Mouse (Mus musculus) limb, embryonic 14.5 days (tissue): Measurements from ENCODE around the gene Krt5. TPM values are rescaled to one million over a fixed set of nuclear protein-coding genes. Genes with fewer than 3 reads are reported as not detected.

Source experiments
- ATAC-seq: fragments of 200-750 bp; cut with Nextera tagmentation; 2 replicates; pipeline ENCODE4 v1.8.0; 2017; ENCODE audit warnings: low read depth, moderate number of reproducible peaks, moderate TSS enrichment; ENCODE audit not compliant: low FRiP score
- DNase-seq: peaks from one replicate; pipeline ENCODE4 v3.0.0-alpha.2; 2015; ENCODE audit warnings: low spot score
- H3K27ac ChIP-seq: fragments of 300-500 bp; sonication (generic); replicated peaks from 2 replicates; pipeline ENCODE4 v1.5.1; 2014; ENCODE audit warnings: low read depth, mild to moderate bottlenecking, low read length, moderate library complexity, mixed read lengths
- H3K27me3 ChIP-seq: fragments of 300-500 bp; sonication (generic); 2 replicates; pipeline ENCODE4 v1.6.1; 2014; ENCODE audit warnings: low read length, mixed read lengths; ENCODE audit not compliant: control insufficient read depth, insufficient read depth
- H3K36me3 ChIP-seq: fragments of 300-500 bp; sonication (generic); 2 replicates; pipeline ENCODE4 v1.6.1; 2014; ENCODE audit warnings: mild to moderate bottlenecking, low read length, moderate library complexity, mixed read lengths; ENCODE audit not compliant: control insufficient read depth, insufficient read depth
- H3K4me1 ChIP-seq: fragments of 300-500 bp; sonication (generic); 2 replicates; pipeline ENCODE4 v1.6.1; 2014; ENCODE audit warnings: antibody characterized with exemption, low read length, mixed read lengths; ENCODE audit not compliant: control insufficient read depth, insufficient read depth
- H3K4me2 ChIP-seq: fragments of 300-500 bp; sonication (generic); replicated peaks from 2 replicates; pipeline ENCODE4 v1.6.1; 2014; ENCODE audit warnings: low read depth, mild to moderate bottlenecking, low read length, moderate library complexity; ENCODE audit not compliant: severe bottlenecking
- H3K4me3 ChIP-seq: fragments of 300-500 bp; sonication (generic); replicated peaks from 2 replicates; pipeline ENCODE4 v1.5.1; 2014; ENCODE audit warnings: low read length
- H3K9ac ChIP-seq: fragments of 300-500 bp; sonication (generic); 2 replicates; pipeline ENCODE4 v1.6.1; 2014; ENCODE audit warnings: mild to moderate bottlenecking, low read depth, low read length, moderate library complexity; ENCODE audit not compliant: severe bottlenecking
- H3K9me3 ChIP-seq: fragments of 300-500 bp; sonication (generic); 2 replicates; pipeline ENCODE4 v1.6.1; 2016; ENCODE audit warnings: low read length; ENCODE audit not compliant: control insufficient read depth
- POLR2A ChIP-seq: fragments of 200-500 bp; IDR thresholded peaks from 2 replicates; pipeline ENCODE4 v1.8.0; 2012; ENCODE audit warnings: inconsistent platforms, mild to moderate bottlenecking, moderate library complexity, borderline replicate concordance; ENCODE audit not compliant: insufficient read depth, insufficient read length; ENCODE audit errors: extremely low read depth
- WGBS: fragments of 180-500 bp; shearing (Covaris S2); extraction: QIAGEN DNeasy Blood & Tissue Kit; methylation state at CpG from one replicate; pipeline ENCODE4 v1.1.7; 2014; 5-methylcytosine and 5-hydroxymethylcytosine counted together
- polyA plus RNA-seq, 2 experiments: library from polyadenylated mRNA; depleted of rRNA in 1 of 2; stranded (reverse) in 1 of 2; unstranded in 1 of 2; fragments of >200 nt; fragmentation: Nextera tagmentation in 1 of 2; extraction: Ambion mirVana in 1 of 2; gene quantifications; 2 replicates each; pipeline versions ENCODE4 v1.2.1 to v1.2.3; 2012 to 2014

Krt5 gene
- polyA plus RNA-seq (2012; rRNA removed), result 322 and 422 TPM in 2 replicates
- polyA plus RNA-seq (2014; fragmentation: Nextera tagmentation; extraction: Ambion mirVana), result 204 and 215 TPM in 2 replicates

DNA sequence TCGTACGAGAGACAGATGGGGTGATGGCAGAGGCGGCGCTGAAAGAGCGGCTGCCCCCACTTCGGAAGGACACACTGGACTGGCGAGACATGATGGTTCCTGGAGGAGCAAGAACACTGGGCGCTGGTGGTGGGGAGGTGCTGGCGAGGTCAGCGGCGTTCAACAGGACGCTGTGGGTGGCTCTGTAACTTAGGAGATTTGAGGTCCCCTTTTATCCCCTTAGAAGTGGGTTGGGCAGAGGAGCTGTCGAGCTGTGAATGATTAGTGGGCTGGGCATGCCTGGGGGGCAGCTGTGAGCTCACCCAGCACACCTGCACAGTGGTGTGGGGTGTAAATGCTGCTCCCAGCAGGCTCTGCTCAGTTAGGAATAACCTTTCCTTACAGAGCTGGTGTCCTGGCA is at the start of gene Krt5:
TSS of gene Krt5 (minus strand) at position 179 of the 400 bp plus-strand sequence.
- peak within 1 kb of the TSS; percentile 23 for H3K4me3 ChIP-seq
- 0 out of 2 replicates have a peak within 1 kb of the TSS, but pooled peaks have one; percentile 9 for H3K27ac ChIP-seq
- H3K4me2 ChIP-seq, result 0 out of 2 replicates have a peak within 1 kb of the TSS, but pooled peaks have one; percentile 15
- H3K9ac ChIP-seq, result peak within 1 kb of the TSS; percentile 25; the same call in 1 of the 2 replicates
- ATAC-seq (no peak), DNase-seq (peak; percentile 35)
- WGBS, result 59% methylated on average over 10 of the region's 13 CpGs
- TF ChIP-seq POLR2A, result no peak
- no peaks in the 10 kb centered on the region for H3K9me3 ChIP-seq
- no peaks in the 10 kb centered on the region for H3K4me1 ChIP-seq
- H3K36me3 ChIP-seq, result no peaks in the 10 kb centered on the region
- H3K27me3 ChIP-seq, result no peaks in the 10 kb centered on the region

DNA sequence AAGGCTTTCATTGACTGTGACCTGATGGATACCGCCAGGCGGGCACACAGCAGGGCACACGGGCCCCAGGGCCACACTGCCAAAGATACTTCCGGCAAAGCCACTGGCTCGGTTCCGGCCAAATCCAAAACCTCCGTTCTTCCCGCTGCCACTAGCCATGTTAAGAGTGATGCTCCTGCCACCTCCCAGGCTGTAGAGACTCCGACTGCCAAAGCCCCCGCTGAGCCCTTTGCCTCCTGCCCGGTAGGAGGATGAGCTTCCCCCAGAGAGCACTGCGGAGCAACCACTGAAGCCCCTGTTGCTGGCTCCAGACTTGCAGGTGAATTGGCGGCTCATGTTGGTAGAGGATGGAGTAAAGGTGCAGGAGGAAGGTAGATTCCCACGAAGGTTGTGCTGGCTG is 30.0 kb upstream of the Krt5 start, which contains the start of gene Krt71:
TSS of gene Krt71 (minus strand) at position 399 of the 400 bp plus-strand sequence.
- ATAC-seq (no peak), DNase-seq (no peak)
- no peak within 1 kb of the TSS for H3K4me2 ChIP-seq
- H3K9me3 ChIP-seq, result no peaks in the 10 kb centered on the region
- H3K4me3 ChIP-seq, result no peak within 1 kb of the TSS
- 56% methylated on average over 14 of the region's 14 CpGs for WGBS
- no peaks in the 10 kb centered on the region for H3K36me3 ChIP-seq
- no peak for TF ChIP-seq POLR2A
- no peak within 1 kb of the TSS for H3K9ac ChIP-seq
- H3K27me3 ChIP-seq, result no peaks in the 10 kb centered on the region; the same call in 1 of the 2 replicates
- H3K27ac ChIP-seq, result no peak within 1 kb of the TSS
- H3K4me1 ChIP-seq, result no peaks in the 10 kb centered on the region

DNA sequence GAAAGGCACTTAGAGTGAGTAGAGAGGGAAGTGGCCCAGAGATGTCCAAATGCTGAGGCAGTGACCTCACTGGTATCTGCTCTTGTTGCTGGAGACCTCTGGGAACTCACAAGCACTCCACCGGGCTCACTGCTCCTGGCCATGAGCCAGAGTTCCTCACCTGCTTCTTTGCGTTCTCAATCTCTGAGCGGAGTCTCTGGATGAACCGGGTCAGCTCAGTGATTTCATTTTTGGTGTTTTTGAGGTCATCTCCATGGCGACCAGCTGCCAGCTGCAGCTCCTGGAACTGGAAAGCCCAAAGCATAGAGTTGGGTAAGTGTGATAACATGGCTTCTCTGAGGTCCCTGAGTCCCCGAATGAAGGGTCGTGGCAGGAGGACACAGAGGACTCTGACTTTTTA is 25.1 kb upstream of the Krt5 start:
- H3K4me3 ChIP-seq, result no peak overlapping the region
- H3K9ac ChIP-seq, result no peak overlapping the region
- H3K4me1 ChIP-seq, result no peaks in the 10 kb centered on the region
- no peak for TF ChIP-seq POLR2A
- WGBS, result 79% methylated on average over 7 of the region's 7 CpGs
- no peaks in the 10 kb centered on the region for H3K9me3 ChIP-seq
- no peaks in the 10 kb centered on the region for H3K36me3 ChIP-seq
- DNase-seq (no peak), ATAC-seq (no peak)
- H3K27ac ChIP-seq, result no peak overlapping the region
- no peak overlapping the region for H3K4me2 ChIP-seq
- H3K27me3 ChIP-seq, result no peaks in the 10 kb centered on the region; the same call in 1 of the 2 replicates

- Histone ChIP-seq H3K4me2 (no peak overlapping the region), H3K4me1 (no peaks in the 10 kb centered on the region), H3K9me3 (no peaks in the 10 kb centered on the region), H3K36me3 (no peaks in the 10 kb centered on the region), H3K4me3 (no peak overlapping the region), H3K27ac (no peak overlapping the region), H3K9ac (no peak overlapping the region), H3K27me3 (no peaks in the 10 kb centered on the region)
- no peak for DNase-seq
- no peak for ATAC-seq
- no peak for TF ChIP-seq POLR2A
These were observed 18.0 kb upstream of the Krt5 start for GRCm38 (mm10) chr15:101730653-101731052.

GRCm38 (mm10) chr15:101724686-101725085 is 12.0 kb upstream of the Krt5 start:
- H3K27me3 ChIP-seq, result no peaks in the 10 kb centered on the region
- H3K9ac ChIP-seq, result no peak overlapping the region
- H3K4me2 ChIP-seq, result no peak overlapping the region
- no peaks in the 10 kb centered on the region for H3K36me3 ChIP-seq
- TF ChIP-seq POLR2A, result no peak
- H3K9me3 ChIP-seq, result no peaks in the 10 kb centered on the region
- no peak overlapping the region for H3K27ac ChIP-seq
- H3K4me1 ChIP-seq, result no peaks in the 10 kb centered on the region
- ATAC-seq, result no peak
- WGBS, result 48% methylated on average over 5 of the region's 5 CpGs
- H3K4me3 ChIP-seq, result no peak overlapping the region
- no peak for DNase-seq

DNA sequence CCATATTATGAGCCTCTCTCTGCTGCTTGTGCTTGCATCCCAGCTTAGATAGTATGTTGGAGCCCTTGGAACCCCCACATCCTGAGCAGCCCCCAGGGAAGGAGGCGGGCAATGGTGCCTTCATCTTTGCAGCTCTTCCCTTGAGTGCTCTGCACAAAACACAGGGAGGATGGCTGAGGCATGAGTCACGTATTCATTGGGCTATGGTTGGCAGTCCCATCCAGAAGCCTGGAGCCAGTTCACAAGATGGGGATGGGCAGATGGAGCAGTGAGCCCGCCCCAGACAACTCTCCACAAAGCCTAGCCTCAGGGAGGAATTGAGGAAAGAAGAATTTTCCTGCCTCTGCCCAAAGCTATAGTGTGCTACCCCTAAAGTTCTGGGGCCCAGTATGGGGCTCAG is 3.1 kb upstream of the Krt5 start:
- Histone ChIP-seq H3K27ac (no peak overlapping the region), H3K4me1 (no peaks in the 10 kb centered on the region), H3K27me3 (no peaks in the 10 kb centered on the region), H3K9ac (no peak overlapping the region), H3K4me2 (no peak overlapping the region), H3K9me3 (no peaks in the 10 kb centered on the region), H3K4me3 (no peak overlapping the region), H3K36me3 (no peaks in the 10 kb centered on the region)
- TF ChIP-seq POLR2A, result no peak
- no peak for ATAC-seq
- WGBS, result 59% methylated on average over 3 of the region's 3 CpGs
- DNase-seq, result no peak
